Mouse (Mus musculus) gastrocnemius, postnatal 25 days (tissue): ENCODE data around the gene Ccdc134. TPM values are rescaled to one million over a fixed set of nuclear protein-coding genes. Genes with fewer than 3 reads are reported as not detected.

Experiments
- DNase-seq: peaks from one replicate; pipeline ENCODE4 v3.0.0; 2022
- total RNA-seq, 2 experiments: library from RNA; stranded (reverse); gene quantifications; 1 replicate in 1 of 2; 2 replicates in 1 of 2; pipeline ENCODE4 v1.2.3; 2021

Gene Ccdc134
- total RNA-seq, 2 experiments from 2014 or later: 8.0 to 16.5 TPM

GRCm38 (mm10) chr15:82147611-82148111 lies 19.9 kb downstream of the Ccdc134 start:
- DNase-seq: peak; percentile 61

- DNase-seq: no peak
Observed at GRCm38 (mm10) chr15:82148510-82148911, 20.8 kb downstream of the Ccdc134 start.

- DNase-seq: no peak
Observed at GRCm38 (mm10) chr15:82150042-82150441, 22.3 kb downstream of the Ccdc134 start.

GRCm38 (mm10) chr15:82151176-82151575 lies 23.5 kb downstream of the Ccdc134 start:
- DNase-seq: no peak

GRCm38 (mm10) chr15:82152022-82152421 lies 24.3 kb downstream of the Ccdc134 start:
- DNase-seq: no peak

GRCm38 (mm10) chr15:82152435-82152834 lies 24.7 kb downstream of the Ccdc134 start:
- no peak for DNase-seq

- no peak for DNase-seq
Observed at GRCm38 (mm10) chr15:82156298-82156697, 28.6 kb downstream of the Ccdc134 start.

- DNase-seq: no peak
Observed at GRCm38 (mm10) chr15:82156902-82157301, 29.2 kb downstream of the Ccdc134 start.

- no peak for DNase-seq
Observed at GRCm38 (mm10) chr15:82158243-82159035, 30.7 kb downstream of the Ccdc134 start.

- no peak for DNase-seq
Observed at GRCm38 (mm10) chr15:82159471-82159870, 31.7 kb downstream of the Ccdc134 start.

- no peak for DNase-seq
Observed at GRCm38 (mm10) chr15:82160731-82161640, 33.3 kb downstream of the Ccdc134 start.

GRCm38 (mm10) chr15:82161965-82162600 lies 34.4 kb downstream of the Ccdc134 start:
- DNase-seq: no peak

- DNase-seq: no peak
Observed at GRCm38 (mm10) chr15:82163356-82164060, 35.8 kb downstream of the Ccdc134 start.

- DNase-seq: no peak
Observed at GRCm38 (mm10) chr15:82164061-82164399, 36.3 kb downstream of the Ccdc134 start.

- no peak for DNase-seq
Observed at GRCm38 (mm10) chr15:82164496-82164895, 36.8 kb downstream of the Ccdc134 start.

GRCm38 (mm10) chr15:82165332-82166239 lies 37.9 kb downstream of the Ccdc134 start:
- DNase-seq: peak; percentile 52

- no peak for DNase-seq
Observed at GRCm38 (mm10) chr15:82166240-82167100, 38.7 kb downstream of the Ccdc134 start.

GRCm38 (mm10) chr15:82167201-82168168 lies 39.8 kb downstream of the Ccdc134 start:
- peak; percentile 61 for DNase-seq
